In genomic region chr8:11084051-11084533, GRCm38 (mm10) we compare ENCODE assay signal across 10 mouse cellular contexts.
DNase-seq lines count a peak whose midpoint lies in the region; ATAC-seq and TF ChIP-seq lines count a peak whose summit lies in the region.
"Had no signal": no experiment of that assay in that cellular context is flagged by ENCODE, and none has a peak within 500 bp of the region (broad histone marks: within the 10 kb centered on the region; RNA-seq: fewer than 3 reads in every experiment).

No protein-coding gene starts in this region.

- 77% methylated on average over 2 of the region's 2 CpGs for WGBS in kidney, adult 2 months
- WGBS in heart, embryonic 11.5 days (ENCODE audit: insufficient replicate concordance) = 60% methylated on average over 2 of the region's 2 CpGs

- H3K9ac ChIP-seq in heart, embryonic 11.5 days (ENCODE audit: low read depth, low read length) = no peak overlapping the region

- no peak for TF ChIP-seq CTCF in kidney, adult 2 months (conservative IDR thresholded peaks at IDR 0.05; ENCODE audit: insufficient read depth, insufficient read length, low read depth, low read length)

- peak; percentile 25 for DNase-seq in kidney, adult 2 months
- DNase-seq in kidney, adult 9 months = no peak
- peak; percentile 69 for DNase-seq in adipocyte (ENCODE audit: low spot score)
- DNase-seq in lung, postnatal 10 days = peak; percentile 65
- no peak for DNase-seq in thymus, postnatal 10 days (ENCODE audit: low spot score in 2 of 2)
- no peak for DNase-seq in left cerebral cortex, postnatal 36 days (ENCODE audit: low spot score in 2 of 2)
- DNase-seq in cerebellum, adult 8-10 months = no peak
- DNase-seq: thymus, postnatal 4 days had no signal

- H3K4me3 ChIP-seq in kidney, adult 2 months (ENCODE audit: insufficient read depth, low read depth, low read length) = no peak overlapping the region
- no peak overlapping the region for H3K4me3 ChIP-seq in heart, embryonic 11.5 days (ENCODE audit: low read depth, low read length)

- H3K27ac ChIP-seq in kidney, adult 2 months (ENCODE audit: insufficient read depth, low read depth, low read length) = no peak overlapping the region
- peak overlapping the region; percentile 76; the same call in 1 of the 2 replicates for H3K27ac ChIP-seq in heart, embryonic 11.5 days (ENCODE audit: low read depth, low read length)

- H3K27me3 ChIP-seq in kidney, adult 2 months (replicated peaks; ENCODE audit: control insufficient read depth, insufficient read depth, low read length) = no peaks in the 10 kb centered on the region
- no peaks in the 10 kb centered on the region for H3K27me3 ChIP-seq in heart, embryonic 11.5 days (ENCODE audit: control insufficient read depth, insufficient read depth, low read length)

- no peaks in the 10 kb centered on the region for H3K4me1 ChIP-seq in kidney, adult 2 months (ENCODE audit: control insufficient read depth, insufficient read depth, low read length)
- peaks cover 3% of the 10 kb centered on the region; the same call in 1 of the 2 replicates for H3K4me1 ChIP-seq in heart, embryonic 11.5 days (ENCODE audit: control insufficient read depth, insufficient read depth, low read length)

- H3K4me2 ChIP-seq in heart, embryonic 11.5 days = no peak overlapping the region

- no peaks in the 10 kb centered on the region for H3K9me3 ChIP-seq in heart, embryonic 11.5 days (replicated peaks; ENCODE audit: control insufficient read depth, low read length)

- intact Hi-C loops in left cerebral cortex, postnatal 36 days (cut with DNase I) = no loop called here

- TF ChIP-seq POLR2A in kidney, adult 2 months (IDR thresholded peaks at IDR 0.05; ENCODE audit: low read depth, low read length) = no peak

- no peaks in the 10 kb centered on the region for H3K36me3 ChIP-seq in kidney, adult 2 months (ENCODE audit: control insufficient read depth, insufficient read depth, low read length)
- no peaks in the 10 kb centered on the region for H3K36me3 ChIP-seq in heart, embryonic 11.5 days (ENCODE audit: control insufficient read depth, insufficient read depth, low read length)

- peak; percentile 81 for ATAC-seq in heart, embryonic 11.5 days (replicated peaks; ENCODE audit: insufficient number of reproducible peaks, low FRiP score, low TSS enrichment)
- ATAC-seq: intestine, postnatal 0 days had no signal

Comparison
In these comparisons a context has a peak if more than half of its experiments do, and no peak if none do; other contexts are left out.
1. DNase-seq: peak in kidney, adult 2 months (single experiment), adipocyte (single experiment) and lung, postnatal 10 days (single experiment); none in kidney, adult 9 months (single experiment), thymus, postnatal 10 days (0 of 2), left cerebral cortex, postnatal 36 days (0 of 2) and cerebellum, adult 8-10 months (single experiment).